22 mouse cellular contexts compared by ENCODE assay signal in genomic region chr16:10923561-10923960, GRCm38 (mm10).
DNase-seq lines count a peak whose midpoint lies in the region; TF ChIP-seq lines count a peak whose summit lies in the region.
"Had no signal": no experiment of that assay in that cellular context is flagged by ENCODE, and none has a peak within 500 bp of the region (broad histone marks: within the 10 kb centered on the region; RNA-seq: fewer than 3 reads in every experiment).

No protein-coding gene starts in this region.

- no peak overlapping the region for H3K4me3 ChIP-seq in cerebellum, adult 2 months (replicated peaks; ENCODE audit: insufficient read depth, low read depth, low read length)
- H3K4me3 ChIP-seq: embryonic facial prominence, embryonic 15.5 days; erythroblast, embryonic 14.5 days; forebrain, embryonic 10.5 days; gastrocnemius, adult 2 months; heart, embryonic 13.5 days; hindbrain, embryonic 12.5 days had no signal

- no peak overlapping the region for H3K27ac ChIP-seq in cerebellum, adult 2 months (ENCODE audit: insufficient read depth, low read length)
- H3K27ac ChIP-seq: embryonic facial prominence, embryonic 15.5 days; forebrain, embryonic 10.5 days; gastrocnemius, adult 2 months; heart, embryonic 13.5 days; hindbrain, embryonic 12.5 days; hindbrain, postnatal 0 days had no signal

- H3K27me3 ChIP-seq in cerebellum, adult 2 months (ENCODE audit: control insufficient read depth, insufficient read depth, low read length) = no peaks in the 10 kb centered on the region
- H3K27me3 ChIP-seq: embryonic facial prominence, embryonic 15.5 days; heart, embryonic 13.5 days; hindbrain, embryonic 12.5 days had no signal

- TF ChIP-seq CTCF in cerebellum, adult 2 months (IDR thresholded peaks at IDR 0.05; ENCODE audit: borderline replicate concordance, insufficient read depth, low read depth, low read length) = no peak

- intact Hi-C loops in left cerebral cortex, postnatal 14 days (cut with DNase I) = no loop called here

- peak; percentile 14 for DNase-seq in cerebellum, adult 11 months
- DNase-seq in cerebellum, postnatal 4 days (ENCODE audit: low spot score in 2 of 2) = no peak
- DNase-seq in cerebellum, adult 2 months = peak; percentile 51 to 66
- peak; percentile 46 to 73 for DNase-seq in cerebellum, postnatal 10 days
- no peak for DNase-seq in adrenal gland, adult 18-20 months (ENCODE audit: low spot score in 2 of 2)
- no peak for DNase-seq in lung, adult 18-20 months
- DNase-seq in left cerebral cortex, postnatal 14 days (ENCODE audit: low spot score in 2 of 2) = no peak
- DNase-seq: adrenal gland, postnatal 25 days; B cell, adult 2 months; embryo, embryonic 11 days; gastrocnemius, adult 2 months; gastrocnemius, postnatal 36 days; heart, adult 11 months; heart, postnatal 36 days; kidney, adult 11 months; kidney, adult 9 months had no signal

- no peak for TF ChIP-seq POLR2A in cerebellum, adult 2 months (IDR thresholded peaks at IDR 0.05; ENCODE audit: borderline replicate concordance, insufficient read depth, low read length)

- no peaks in the 10 kb centered on the region; the same call in none of the 2 replicates for H3K4me1 ChIP-seq in cerebellum, adult 2 months (ENCODE audit: control insufficient read depth, insufficient read depth, low read length)
- H3K4me1 ChIP-seq: forebrain, embryonic 10.5 days; hindbrain, embryonic 12.5 days had no signal

- 24% methylated on average over 5 of the region's 5 CpGs for WGBS in cerebellum, adult 2 months

Comparison
In these comparisons a context has a peak if more than half of its experiments do, and no peak if none do; other contexts are left out.
1. DNase-seq: peak in cerebellum, adult 11 months (single experiment), cerebellum, adult 2 months (2 of 2) and cerebellum, postnatal 10 days (2 of 2); none in cerebellum, postnatal 4 days (0 of 2), adrenal gland, adult 18-20 months (0 of 2), lung, adult 18-20 months (0 of 2) and left cerebral cortex, postnatal 14 days (0 of 2).